Mouse (Mus musculus) heart, adult 2 months (tissue): ENCODE data around the gene Naa60.

Experiments used
- CTCF ChIP-seq: fragments of 200-600 bp; IDR thresholded peaks from 2 replicates; pipeline ENCODE4 v1.8.1; 2022; ENCODE audit warnings: antibody characterized with exemption, mild to moderate bottlenecking, moderate library complexity
- EP300 ChIP-seq: fragments of 200-500 bp; IDR thresholded peaks from 2 replicates; pipeline ENCODE4 v1.6.1; 2011; ENCODE audit warnings: low read depth, low read length, control low read depth; ENCODE audit not compliant: insufficient read depth
- POLR2A ChIP-seq: fragments of 200-500 bp; IDR thresholded peaks from 2 replicates; pipeline ENCODE4 v1.6.1; 2011; ENCODE audit warnings: mild to moderate bottlenecking, low read depth, low read length, control low read depth; ENCODE audit not compliant: insufficient read depth

- TF ChIP-seq CTCF (no peak), EP300 (peak; percentile 61; the same call in 1 of the 2 replicates), POLR2A (peak; percentile 54; the same call in 1 of the 2 replicates)
Measured at GRCm38 (mm10) chr16:3872216-3873047, at the start of gene Naa60.
